Mouse (Mus musculus) intestine, postnatal 0 days (tissue): ENCODE results near the gene Atp1a4. TPM values are rescaled to one million over a fixed set of nuclear protein-coding genes. Genes with fewer than 3 reads are reported as not detected.

Source experiments
- ATAC-seq: fragments of 200-750 bp; cut with Nextera tagmentation; 2 replicates; pipeline ENCODE4 v1.8.0; 2017; ENCODE audit warnings: mild to moderate bottlenecking, moderate TSS enrichment, moderate library complexity
- H3K27ac ChIP-seq: fragments of 300-500 bp; sonication (generic); 2 replicates; pipeline ENCODE4 v1.5.1; 2014; ENCODE audit warnings: mild to moderate bottlenecking, low read depth, low read length, moderate library complexity
- H3K27me3 ChIP-seq: fragments of 300-500 bp; sonication (generic); replicated peaks from 2 replicates; pipeline ENCODE4 v1.6.1; 2014; ENCODE audit warnings: low read length, mixed read lengths; ENCODE audit not compliant: control insufficient read depth, insufficient read depth
- H3K36me3 ChIP-seq: fragments of 300-500 bp; sonication (generic); 2 replicates; pipeline ENCODE4 v1.6.1; 2014; ENCODE audit warnings: mild to moderate bottlenecking, moderate library complexity; ENCODE audit not compliant: control insufficient read depth, insufficient read depth
- H3K4me1 ChIP-seq: fragments of 300-500 bp; sonication (generic); replicated peaks from 2 replicates; pipeline ENCODE4 v1.6.1; 2014; ENCODE audit warnings: antibody characterized with exemption, low read length, mixed read lengths; ENCODE audit not compliant: control insufficient read depth, insufficient read depth
- H3K4me2 ChIP-seq: fragments of 300-500 bp; sonication (generic); replicated peaks from 2 replicates; pipeline ENCODE4 v1.6.1; 2014; ENCODE audit warnings: low read depth, mild to moderate bottlenecking, moderate library complexity
- H3K4me3 ChIP-seq: fragments of 300-500 bp; sonication (generic); 2 replicates; pipeline ENCODE4 v1.5.1; 2014; ENCODE audit warnings: low read depth, low read length
- H3K9ac ChIP-seq: fragments of 300-500 bp; sonication (generic); 2 replicates; pipeline ENCODE4 v1.6.1; 2014; ENCODE audit warnings: mild to moderate bottlenecking, low read depth, low read length
- H3K9me3 ChIP-seq: fragments of 300-500 bp; sonication (generic); 2 replicates; pipeline ENCODE4 v1.6.1; 2016; ENCODE audit warnings: mixed run types; ENCODE audit not compliant: control insufficient read depth
- CTCF ChIP-seq: sonication (generic); IDR thresholded peaks from 2 replicates; pipeline ENCODE4 v1.5.1; 2016; ENCODE audit warnings: low read depth, mild to moderate bottlenecking, control low read depth, antibody characterized with exemption, moderate library complexity
- WGBS: fragments of 180-500 bp; shearing (Covaris S2); extraction: QIAGEN DNeasy Blood & Tissue Kit; methylation state at CpG from one replicate; pipeline ENCODE4 v1.1.7; 2014; 5-methylcytosine and 5-hydroxymethylcytosine counted together
- polyA plus RNA-seq: library from polyadenylated mRNA; unstranded; fragments of >200 nt; fragmentation: Nextera tagmentation; extraction: Ambion mirVana; gene quantifications from 2 replicates; pipeline ENCODE4 v1.2.1, GENCODE M21; 2015

The Atp1a4 gene
- polyA plus RNA-seq, 1 experiment from 2014 or later, result not detected

DNA sequence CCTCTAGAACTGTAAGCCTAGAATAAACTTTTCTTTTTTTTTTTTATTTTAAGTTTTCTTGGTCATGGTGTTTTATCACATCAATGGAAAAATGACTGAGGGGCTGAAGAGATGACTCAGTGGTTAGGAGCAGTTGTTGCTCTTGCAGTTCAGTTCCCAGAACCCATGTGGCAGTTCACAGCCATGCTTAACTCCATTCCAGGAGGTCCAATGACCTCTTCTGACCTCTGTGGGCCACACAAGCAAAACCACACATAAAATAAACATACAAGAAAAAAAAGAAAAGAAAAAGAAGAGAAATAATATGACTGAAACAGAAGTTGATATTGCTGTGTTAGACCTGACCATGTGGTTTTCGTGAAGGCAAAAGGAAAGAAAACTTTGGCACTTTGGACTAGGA lies 29.0 kb downstream of the Atp1a4 start:
- Histone ChIP-seq H3K27me3 (no peaks in the 10 kb centered on the region), H3K27ac (no peak overlapping the region), H3K4me2 (no peak overlapping the region), H3K4me1 (no peaks in the 10 kb centered on the region), H3K9me3 (no peaks in the 10 kb centered on the region), H3K9ac (no peak overlapping the region), H3K36me3 (no peaks in the 10 kb centered on the region), H3K4me3 (no peak overlapping the region)
- TF ChIP-seq CTCF, result no peak
- 86% methylated on average over 1 of the region's 1 CpGs for WGBS
- no peak for ATAC-seq

DNA sequence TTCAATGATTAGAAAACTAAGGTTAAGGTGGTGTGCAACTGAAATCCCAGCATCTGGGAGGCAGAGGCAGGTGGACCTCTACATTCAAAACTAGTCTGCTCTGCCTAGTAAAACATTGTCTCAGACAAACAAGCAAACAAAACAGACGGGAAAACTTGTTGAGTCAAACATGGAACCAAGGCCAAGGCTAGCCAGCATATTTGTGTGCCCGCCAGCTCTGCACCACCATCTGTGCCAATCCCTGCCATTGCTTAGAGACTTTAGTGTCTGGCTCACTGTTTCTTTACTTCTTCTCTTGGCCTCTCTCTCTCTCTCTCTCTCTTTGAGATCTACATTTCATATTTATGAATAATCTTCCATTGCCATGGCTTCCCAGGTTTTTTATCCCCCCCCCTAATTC lies 30.0 kb downstream of the Atp1a4 start:
- no peak for TF ChIP-seq CTCF

DNA sequence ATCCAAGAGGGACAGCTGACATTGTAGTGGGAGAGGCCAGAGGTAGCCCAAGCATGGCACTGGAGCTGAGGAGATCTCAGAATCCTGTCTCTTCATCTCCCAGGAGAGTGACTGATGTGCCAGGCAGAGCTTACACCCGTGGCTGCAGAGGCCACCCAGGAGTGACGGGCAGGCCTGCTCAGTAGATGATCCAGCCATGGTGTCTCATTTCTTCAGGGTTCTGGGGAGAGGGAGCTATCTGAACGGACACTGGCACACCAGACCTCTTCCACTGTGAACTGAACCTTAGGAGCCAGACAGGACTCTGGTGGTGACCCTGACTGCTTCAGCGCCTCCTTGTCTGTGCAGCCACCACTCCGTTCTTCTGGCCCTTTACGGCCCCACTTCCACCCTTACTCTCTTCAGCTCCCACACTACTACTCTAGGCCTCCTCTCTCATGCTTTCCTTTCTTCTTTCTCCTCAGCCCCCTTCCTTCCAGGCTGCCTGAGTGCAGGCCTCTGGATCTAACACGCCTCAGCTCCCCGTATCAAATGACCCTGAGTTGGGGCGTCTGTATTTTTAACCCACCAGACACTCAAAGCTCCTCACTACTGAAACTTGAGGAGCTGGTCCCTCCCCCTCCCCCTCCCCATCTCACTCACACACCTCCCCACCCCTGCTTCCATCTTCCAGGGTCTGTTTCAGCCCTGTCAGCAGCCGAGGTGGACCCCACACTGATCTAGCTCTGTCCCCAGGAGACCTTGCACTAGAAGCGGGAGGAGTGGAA lies 36.7 kb downstream of the Atp1a4 start:
- no peaks in the 10 kb centered on the region for H3K27me3 ChIP-seq
- H3K9me3 ChIP-seq, result no peaks in the 10 kb centered on the region
- H3K4me1 ChIP-seq, result no peaks in the 10 kb centered on the region; the same call in 1 of the 2 replicates
- H3K9ac ChIP-seq, result no peak overlapping the region
- no peak for TF ChIP-seq CTCF
- WGBS, result 64% methylated on average over 11 of the region's 11 CpGs
- H3K4me2 ChIP-seq, result no peak overlapping the region
- H3K36me3 ChIP-seq, result no peaks in the 10 kb centered on the region
- no peak for ATAC-seq
- no peak overlapping the region for H3K27ac ChIP-seq
- H3K4me3 ChIP-seq, result no peak overlapping the region

More for the DNA sequence above, 30.0 kb downstream of the Atp1a4 start:
- Histone ChIP-seq H3K9me3 (no peaks in the 10 kb centered on the region), H3K4me2 (no peak overlapping the region), H3K4me1 (no peaks in the 10 kb centered on the region), H3K9ac (no peak overlapping the region), H3K4me3 (no peak overlapping the region), H3K27ac (no peak overlapping the region), H3K27me3 (no peaks in the 10 kb centered on the region), H3K36me3 (no peaks in the 10 kb centered on the region)
- WGBS, result 71% methylated on average over 2 of the region's 2 CpGs
- ATAC-seq, result no peak

DNA sequence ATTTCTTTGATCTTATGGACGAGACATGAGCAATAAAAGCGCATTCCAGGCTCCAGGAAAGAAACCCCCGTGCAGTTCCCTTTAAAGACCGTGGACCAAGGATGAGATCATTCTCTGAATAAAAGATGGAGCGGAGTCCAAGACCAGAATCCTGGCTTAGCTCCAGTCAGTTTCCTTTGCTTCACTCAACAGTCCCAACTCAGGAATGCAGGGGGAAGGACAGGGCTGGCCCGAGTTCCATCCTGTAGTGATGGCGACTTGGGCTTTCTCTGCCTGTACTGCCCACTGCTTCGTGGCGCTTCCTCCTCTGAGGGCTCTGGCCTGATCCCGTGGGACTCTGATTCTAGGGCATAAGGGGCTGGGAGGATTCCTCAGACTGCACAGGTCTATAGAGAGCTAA lies 37.8 kb downstream of the Atp1a4 start:
- no peak overlapping the region for H3K4me3 ChIP-seq
- H3K27ac ChIP-seq, result peak overlapping the region; percentile 37; the same call in 1 of the 2 replicates
- H3K4me2 ChIP-seq, result no peak overlapping the region
- TF ChIP-seq CTCF, result no peak
- H3K9ac ChIP-seq, result no peak overlapping the region
- H3K36me3 ChIP-seq, result no peaks in the 10 kb centered on the region
- no peaks in the 10 kb centered on the region for H3K9me3 ChIP-seq
- H3K27me3 ChIP-seq, result no peaks in the 10 kb centered on the region
- no peaks in the 10 kb centered on the region; the same call in 1 of the 2 replicates for H3K4me1 ChIP-seq
- WGBS, result 33% methylated on average over 10 of the region's 10 CpGs
- peak; percentile 16; the same call in 1 of the 2 replicates for ATAC-seq

DNA sequence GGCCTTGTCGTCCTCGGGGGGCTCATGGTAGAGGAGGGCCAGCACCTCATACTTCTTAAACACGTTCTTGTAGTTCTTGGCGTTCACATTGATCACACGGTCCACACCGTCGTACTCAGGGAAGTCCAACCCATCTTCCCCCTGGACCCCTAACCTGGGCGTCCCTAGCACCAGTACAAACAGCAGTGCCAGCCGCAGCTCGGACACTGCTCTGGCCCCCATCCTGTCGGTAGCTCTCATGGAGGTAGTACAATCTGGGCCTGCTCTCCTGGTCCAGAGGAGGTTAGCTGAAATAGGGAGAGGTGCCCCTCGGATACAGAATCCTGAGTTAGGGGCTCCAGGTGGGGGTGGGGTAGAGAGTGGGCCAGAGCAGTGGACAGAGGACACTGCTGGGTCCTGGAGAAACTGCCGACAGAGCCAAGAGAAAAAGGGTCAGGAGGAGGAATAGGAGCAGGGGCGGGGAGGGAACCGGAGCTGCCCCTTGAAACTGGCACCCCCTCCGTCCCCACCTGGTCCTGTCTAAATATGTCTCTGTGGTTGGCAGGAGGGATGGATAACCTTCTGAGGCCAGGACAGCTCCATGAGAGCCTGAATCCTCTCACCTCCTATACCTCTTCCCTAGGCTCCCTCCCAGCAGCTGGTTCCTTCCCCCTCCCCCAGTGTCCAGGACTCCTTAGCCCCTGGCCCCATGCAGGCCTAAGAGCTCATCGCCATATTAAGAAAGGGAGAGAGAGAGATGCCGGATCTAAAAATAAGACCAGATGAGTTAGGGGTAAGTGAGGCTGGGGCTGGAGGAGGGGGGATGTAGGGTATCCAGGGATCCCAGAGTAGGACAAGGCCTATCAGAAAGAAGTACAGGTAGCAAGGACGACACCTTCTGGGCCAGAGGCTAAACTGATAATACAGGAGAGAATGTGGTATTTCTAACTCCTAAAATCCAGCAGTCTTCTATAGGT lies 38.5 kb downstream of the Atp1a4 start, which contains the start of gene Casq1:
Casq1 (minus strand) TSS at position 418 of the 956 bp plus-strand sequence.
- no peaks in the 10 kb centered on the region for H3K27me3 ChIP-seq
- TF ChIP-seq CTCF, result no peak
- H3K4me1 ChIP-seq, result no peaks in the 10 kb centered on the region; the same call in 1 of the 2 replicates
- H3K4me3 ChIP-seq, result no peak within 1 kb of the TSS
- no peak for ATAC-seq
- H3K9ac ChIP-seq, result no peak within 1 kb of the TSS
- H3K36me3 ChIP-seq, result no peaks in the 10 kb centered on the region
- no peak within 1 kb of the TSS for H3K4me2 ChIP-seq
- peak within 1 kb of the TSS; percentile 37 for H3K27ac ChIP-seq
- no peaks in the 10 kb centered on the region for H3K9me3 ChIP-seq
- 81% methylated on average over 19 of the region's 19 CpGs for WGBS
